Comparison of ENCODE assay signal across 9 mouse cellular contexts in the genomic region with DNA sequence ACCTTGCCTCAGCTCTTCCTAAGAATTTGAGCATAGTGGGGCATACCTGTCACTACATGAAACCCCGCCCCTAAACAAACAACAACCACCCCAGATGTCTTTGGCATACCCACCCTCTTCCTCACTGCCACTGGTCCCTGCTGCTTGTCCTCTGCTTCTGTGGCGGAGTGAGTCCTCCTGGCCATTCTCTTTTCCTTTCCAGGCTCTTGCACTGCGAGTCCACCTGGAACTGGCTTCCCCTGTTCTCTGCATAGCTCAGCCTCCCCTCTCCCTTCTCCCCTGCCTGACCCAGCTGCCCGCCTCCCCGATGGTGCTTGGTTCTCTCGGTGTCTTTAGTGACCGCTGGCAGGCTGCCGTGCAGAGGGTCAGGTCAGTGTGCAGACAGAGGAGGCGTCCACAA. TPM values are rescaled to one million over a fixed set of nuclear protein-coding genes. Genes with fewer than 3 reads are reported as not detected.
DNase-seq lines count a peak whose midpoint lies in the region; ATAC-seq and TF ChIP-seq lines count a peak whose summit lies in the region.
"Had no signal": no experiment of that assay in that cellular context is flagged by ENCODE, and none has a peak within 500 bp of the region (broad histone marks: within the 10 kb centered on the region; RNA-seq: fewer than 3 reads in every experiment).

No protein-coding gene starts in this region.

- H3K27ac ChIP-seq in kidney, adult 2 months (ENCODE audit: insufficient read depth, low read depth, low read length) = no peak overlapping the region
- no peak overlapping the region for H3K27ac ChIP-seq in embryonic facial prominence, embryonic 11.5 days (replicated peaks; ENCODE audit: low read depth, low read length)
- H3K27ac ChIP-seq in intestine, embryonic 14.5 days (ENCODE audit: low read depth) = no peak overlapping the region

- H3K79me2 ChIP-seq in myocyte (ENCODE audit: control insufficient read depth, insufficient read depth) = no peaks in the 10 kb centered on the region

- H3K9ac ChIP-seq in embryonic facial prominence, embryonic 11.5 days (replicated peaks; ENCODE audit: low read length) = no peak overlapping the region
- no peak overlapping the region for H3K9ac ChIP-seq in intestine, embryonic 14.5 days (ENCODE audit: low read length)

- no peak for DNase-seq in kidney, adult 2 months
- DNase-seq in kidney, postnatal 4 days = no peak
- no peak for DNase-seq in embryonic facial prominence, embryonic 11.5 days (ENCODE audit: low spot score)
- DNase-seq in intestine, embryonic 14.5 days (ENCODE audit: low spot score) = no peak
- DNase-seq in natural killer cell, adult 2 months (ENCODE audit: low spot score in 2 of 2) = no peak
- no peak for DNase-seq in MN1 (ENCODE audit: low spot score)
- DNase-seq: thymus, adult 2 months had no signal

- no peaks in the 10 kb centered on the region for H3K9me3 ChIP-seq in embryonic facial prominence, embryonic 11.5 days (replicated peaks; ENCODE audit: control insufficient read depth, low read length)
- no peaks in the 10 kb centered on the region for H3K9me3 ChIP-seq in intestine, embryonic 14.5 days (ENCODE audit: control insufficient read depth, low read length)

- peak overlapping the region; percentile 72 for H3K4me3 ChIP-seq in kidney, adult 2 months (ENCODE audit: insufficient read depth, low read depth, low read length)
- peak overlapping the region; percentile 80; the same call in 1 of the 2 replicates for H3K4me3 ChIP-seq in embryonic facial prominence, embryonic 11.5 days (ENCODE audit: low read depth, low read length)
- H3K4me3 ChIP-seq in intestine, embryonic 14.5 days (ENCODE audit: low read depth, low read length) = peak overlapping the region; percentile 75
- peak overlapping the region; percentile 43 for H3K4me3 ChIP-seq in myocyte

- peaks cover 8% of the 10 kb centered on the region; the same call in 1 of the 2 replicates for H3K4me1 ChIP-seq in kidney, adult 2 months (ENCODE audit: control insufficient read depth, insufficient read depth, low read length)
- H3K4me1 ChIP-seq in embryonic facial prominence, embryonic 11.5 days (ENCODE audit: control insufficient read depth, insufficient read depth, low read length) = no peaks in the 10 kb centered on the region
- H3K4me1 ChIP-seq in intestine, embryonic 14.5 days (replicated peaks; ENCODE audit: control insufficient read depth, insufficient read depth, low read length) = peaks cover 7% of the 10 kb centered on the region

- no peak for TF ChIP-seq CTCF in kidney, adult 2 months (conservative IDR thresholded peaks at IDR 0.05; ENCODE audit: insufficient read depth, insufficient read length, low read depth, low read length)

- no peaks in the 10 kb centered on the region for H3K27me3 ChIP-seq in kidney, adult 2 months (replicated peaks; ENCODE audit: control insufficient read depth, insufficient read depth, low read length)
- H3K27me3 ChIP-seq in embryonic facial prominence, embryonic 11.5 days (ENCODE audit: control insufficient read depth, insufficient read depth, low read length) = no peaks in the 10 kb centered on the region
- H3K27me3 ChIP-seq in intestine, embryonic 14.5 days (replicated peaks; ENCODE audit: control insufficient read depth, insufficient read depth, low read length) = no peaks in the 10 kb centered on the region
- H3K27me3 ChIP-seq in myocyte (ENCODE audit: control insufficient read depth, insufficient read depth, insufficient read length) = no peaks in the 10 kb centered on the region

- no peak overlapping the region; the same call in none of the 2 replicates for H3K4me2 ChIP-seq in embryonic facial prominence, embryonic 11.5 days (ENCODE audit: low read depth, low read length)
- H3K4me2 ChIP-seq in intestine, embryonic 14.5 days (ENCODE audit: low read length) = peak overlapping the region; percentile 75
- H3K4me2 ChIP-seq in myocyte (ENCODE audit: low read depth) = peak overlapping the region; percentile 66

- TF ChIP-seq POLR2A in kidney, adult 2 months (IDR thresholded peaks at IDR 0.05; ENCODE audit: low read depth, low read length) = no peak
- no peak for TF ChIP-seq POLR2A in myocyte (IDR thresholded peaks at IDR 0.05; ENCODE audit: insufficient read length, low read depth)

- ATAC-seq in embryonic facial prominence, embryonic 11.5 days (replicated peaks; ENCODE audit: insufficient number of reproducible peaks, low FRiP score, low TSS enrichment, low read depth) = no peak
- no peak for ATAC-seq in intestine, embryonic 14.5 days (replicated peaks; ENCODE audit: low FRiP score, low TSS enrichment, low read depth)
- no peak for ATAC-seq in inflammation-experienced regulatory T-cells, adult 6 months

- H3K36me3 ChIP-seq in kidney, adult 2 months (ENCODE audit: control insufficient read depth, insufficient read depth, low read length) = peaks cover 1% of the 10 kb centered on the region
- no peaks in the 10 kb centered on the region for H3K36me3 ChIP-seq in embryonic facial prominence, embryonic 11.5 days (replicated peaks; ENCODE audit: control insufficient read depth, insufficient read depth, low read depth, low read length)
- peaks cover 28% of the 10 kb centered on the region for H3K36me3 ChIP-seq in intestine, embryonic 14.5 days (ENCODE audit: control insufficient read depth, insufficient read depth, low read length)
- no peaks in the 10 kb centered on the region for H3K36me3 ChIP-seq in myocyte (ENCODE audit: control insufficient read depth, insufficient read depth)

- H3ac ChIP-seq in myocyte (ENCODE audit: control insufficient read depth, insufficient read length) = peak overlapping the region; percentile 29

- 70% methylated on average over 9 of the region's 9 CpGs for WGBS in kidney, adult 2 months
- 91% methylated on average over 9 of the region's 9 CpGs for WGBS in embryonic facial prominence, embryonic 11.5 days
- WGBS in intestine, embryonic 14.5 days = 88% methylated on average over 9 of the region's 9 CpGs

TF ChIP-seq in myocyte, 11 proteins besides CTCF, POLR2A, EP300 and RAD21:
- TF ChIP-seq SRF (IDR thresholded peaks at IDR 0.05; ENCODE audit: control insufficient read depth, insufficient read length, low read depth) = no peak
- TF ChIP-seq USF1 (IDR thresholded peaks at IDR 0.05; ENCODE audit: low read depth) = no peak
- TF ChIP-seq POLR2AphosphoS2 (IDR thresholded peaks at IDR 0.05; ENCODE audit: insufficient read length, low read depth) = no peak
- TF ChIP-seq TCF3 (IDR thresholded peaks at IDR 0.05; ENCODE audit: insufficient read length, low read depth) = no peak
- no peak for TF ChIP-seq E2F4 (IDR thresholded peaks at IDR 0.05; ENCODE audit: insufficient read depth)
- no peak for TF ChIP-seq REST (IDR thresholded peaks at IDR 0.05; ENCODE audit: insufficient read depth, insufficient read length)
- TF ChIP-seq TCF12 (IDR thresholded peaks at IDR 0.05; ENCODE audit: insufficient read depth, poor library complexity, severe bottlenecking) = no peak
- no peak for TF ChIP-seq MYOG (IDR thresholded peaks at IDR 0.05; ENCODE audit: control insufficient read depth in 1 of 3, insufficient read depth in 1 of 3, insufficient read length in 2 of 3, low read depth in 2 of 3)
- no peak for TF ChIP-seq MYOD1 (IDR thresholded peaks at IDR 0.05; ENCODE audit: control insufficient read depth in 1 of 3, insufficient read length in 2 of 3, low read depth in 2 of 3)
- TF ChIP-seq CEBPB (IDR thresholded peaks at IDR 0.05; ENCODE audit: insufficient read depth, poor library complexity, severe bottlenecking) = no peak
- no peak for TF ChIP-seq MAX (IDR thresholded peaks at IDR 0.05; ENCODE audit: low read depth)
TF ChIP-seq in myocyte: peak in this region for 0.

RNA-seq across cellular contexts. Expression of a gene that starts 1.0 kb away (rescaled TPM):
- polyA plus RNA-seq in kidney, adult 2 months (2012; rRNA removed) = 136 and 164 TPM in 2 replicates
- polyA plus RNA-seq in embryonic facial prominence, embryonic 11.5 days (2014; fragmentation: Nextera tagmentation; extraction: Ambion mirVana) = 53.4 and 62.2 TPM in 2 replicates
- polyA plus RNA-seq in intestine, embryonic 14.5 days (2014; fragmentation: Nextera tagmentation; extraction: Ambion mirVana) = 102 and 103 TPM in 2 replicates
- polyA plus RNA-seq in myocyte (2012; fragmentation: generic; extraction: Trizol) = 61.5 TPM
- 10 to 100 TPM; 38.1 to 75.7 (median 43.5) TPM for polyA plus RNA-seq in inflammation-experienced regulatory T-cells, adult 6 months (2017; shearing (Covaris generic))

RNA-seq across cellular contexts. Expression of a gene that starts 6.5 kb away (rescaled TPM):
- polyA plus RNA-seq in kidney, adult 2 months (2012; rRNA removed) = 167 and 184 TPM in 2 replicates
- 3.5 and 4.3 TPM in 2 replicates for polyA plus RNA-seq in embryonic facial prominence, embryonic 11.5 days (2014; fragmentation: Nextera tagmentation; extraction: Ambion mirVana)
- 11.8 and 14.5 TPM in 2 replicates for polyA plus RNA-seq in intestine, embryonic 14.5 days (2014; fragmentation: Nextera tagmentation; extraction: Ambion mirVana)
- polyA plus RNA-seq in myocyte (2012; fragmentation: generic; extraction: Trizol) = 33.9 TPM
- polyA plus RNA-seq in inflammation-experienced regulatory T-cells, adult 6 months (2017; shearing (Covaris generic)) = 10 to 100 TPM; 52.2 to 66.6 (median 61.8) TPM

RNA-seq across cellular contexts. Expression of a gene that starts 14.9 kb away (rescaled TPM):
- polyA plus RNA-seq in kidney, adult 2 months (2012; rRNA removed) = 7.8 and 8.4 TPM in 2 replicates
- polyA plus RNA-seq in embryonic facial prominence, embryonic 11.5 days (2014; fragmentation: Nextera tagmentation; extraction: Ambion mirVana) = 0.13 and 0.31 TPM in 2 replicates
- polyA plus RNA-seq in intestine, embryonic 14.5 days (2014; fragmentation: Nextera tagmentation; extraction: Ambion mirVana) = 0.83 and 1.6 TPM in 2 replicates
- 0.20 TPM for polyA plus RNA-seq in myocyte (2012; fragmentation: generic; extraction: Trizol)
- polyA plus RNA-seq in inflammation-experienced regulatory T-cells, adult 6 months (2017; shearing (Covaris generic)) = 1 to 10 TPM in 1 of 3 experiments, under 1 TPM in 1, not detected in 1; 0.97 to 2.1 TPM

RNA-seq across cellular contexts. Expression of a gene that starts 18.2 kb away (rescaled TPM):
- polyA plus RNA-seq in kidney, adult 2 months (2012; rRNA removed) = 0.09 TPM in 1 of 2 replicates, not detected in the other
- polyA plus RNA-seq in embryonic facial prominence, embryonic 11.5 days (2014; fragmentation: Nextera tagmentation; extraction: Ambion mirVana) = 0.15 and 0.31 TPM in 2 replicates
- polyA plus RNA-seq in intestine, embryonic 14.5 days (2014; fragmentation: Nextera tagmentation; extraction: Ambion mirVana) = 0.54 and 0.58 TPM in 2 replicates
- 0.04 TPM for polyA plus RNA-seq in myocyte (2012; fragmentation: generic; extraction: Trizol)
- polyA plus RNA-seq in inflammation-experienced regulatory T-cells, adult 6 months (2017; shearing (Covaris generic)) = not detected

RNA-seq across cellular contexts. Expression of a gene that starts 22.6 kb away (rescaled TPM):
- polyA plus RNA-seq in kidney, adult 2 months (2012; rRNA removed) = 0.14 and 0.19 TPM in 2 replicates
- polyA plus RNA-seq in embryonic facial prominence, embryonic 11.5 days (2014; fragmentation: Nextera tagmentation; extraction: Ambion mirVana) = 0.17 TPM in 1 of 2 replicates, not detected in the other
- not detected in 2 replicates for polyA plus RNA-seq in intestine, embryonic 14.5 days (2014; fragmentation: Nextera tagmentation; extraction: Ambion mirVana)
- polyA plus RNA-seq in myocyte (2012; fragmentation: generic; extraction: Trizol) = 0.04 TPM
- polyA plus RNA-seq in inflammation-experienced regulatory T-cells, adult 6 months (2017; shearing (Covaris generic)) = under 1 TPM in 1 of 3 experiments, not detected in 2; 0.13 TPM
